ENCODE assay signal across 11 mouse cellular contexts in genomic region chr17:80332386-80332785, GRCm38 (mm10). TPM values are rescaled to one million over a fixed set of nuclear protein-coding genes. Genes with fewer than 3 reads are reported as not detected.
DNase-seq lines count a peak whose midpoint lies in the region; ATAC-seq and TF ChIP-seq lines count a peak whose summit lies in the region.
"Had no signal": no experiment of that assay in that cellular context is flagged by ENCODE, and none has a peak within 500 bp of the region (broad histone marks: within the 10 kb centered on the region; RNA-seq: fewer than 3 reads in every experiment).

No protein-coding gene starts in this region.

- no peak overlapping the region for H3K27ac ChIP-seq in heart, embryonic 10.5 days
- no peak overlapping the region for H3K27ac ChIP-seq in lung, embryonic 16.5 days (ENCODE audit: low read length)
- no peak overlapping the region for H3K27ac ChIP-seq in ES-Bruce4 (ENCODE audit: insufficient read depth, low read length)
- H3K27ac ChIP-seq: hindbrain, embryonic 14.5 days had no signal

- TF ChIP-seq POLR2A in ES-Bruce4 (IDR thresholded peaks at IDR 0.05; ENCODE audit: insufficient read depth, low read length): no peak

- WGBS in heart, embryonic 10.5 days: 72% methylated on average over 2 of the region's 2 CpGs
- 40% methylated on average over 2 of the region's 2 CpGs for WGBS in lung, embryonic 16.5 days

- peak; percentile 56 for DNase-seq in heart, adult 11 months
- no peak for DNase-seq in heart, embryonic 10.5 days (ENCODE audit: low spot score)
- no peak for DNase-seq in lung, adult 18-20 months
- DNase-seq in lung, postnatal 4 days: peak; percentile 20 to 29
- DNase-seq in spleen, postnatal 4 days (ENCODE audit: low spot score in 2 of 2): no peak
- DNase-seq in spleen, postnatal 36 days (ENCODE audit: low spot score in 2 of 2): no peak
- DNase-seq: spleen, adult 18-20 months had no signal

- H3K36me3 ChIP-seq in heart, embryonic 10.5 days: no peaks in the 10 kb centered on the region
- H3K36me3 ChIP-seq in lung, embryonic 16.5 days (ENCODE audit: control insufficient read depth, insufficient read depth, low read length): no peaks in the 10 kb centered on the region
- H3K36me3 ChIP-seq in ES-Bruce4 (ENCODE audit: control insufficient read depth, insufficient read depth, low read length, poor library complexity, severe bottlenecking): no peaks in the 10 kb centered on the region

- ATAC-seq in lung, embryonic 16.5 days (ENCODE audit: low read depth): 0 out of 2 replicates have a peak, but pooled peaks have one; percentile 49

- no peaks in the 10 kb centered on the region for H3K4me1 ChIP-seq in heart, embryonic 10.5 days
- no peaks in the 10 kb centered on the region for H3K4me1 ChIP-seq in lung, embryonic 16.5 days (replicated peaks; ENCODE audit: control insufficient read depth, insufficient read depth, low read length)
- H3K4me1 ChIP-seq in ES-Bruce4 (ENCODE audit: control insufficient read depth, insufficient read depth, low read length): no peaks in the 10 kb centered on the region

- no peaks in the 10 kb centered on the region for H3K9me3 ChIP-seq in heart, embryonic 10.5 days
- no peaks in the 10 kb centered on the region for H3K9me3 ChIP-seq in lung, embryonic 16.5 days (ENCODE audit: control insufficient read depth, low read length)
- no peaks in the 10 kb centered on the region for H3K9me3 ChIP-seq in ES-Bruce4 (replicated peaks; ENCODE audit: control insufficient read depth, insufficient read depth, low read length, poor library complexity, severe bottlenecking)

- TF ChIP-seq CTCF in ES-Bruce4 (IDR thresholded peaks at IDR 0.05; ENCODE audit: low read depth, low read length): peak; percentile 57

- no peak overlapping the region for H3K4me3 ChIP-seq in heart, embryonic 10.5 days
- no peak overlapping the region for H3K4me3 ChIP-seq in lung, embryonic 16.5 days (ENCODE audit: low read length)
- H3K4me3 ChIP-seq in ES-Bruce4 (ENCODE audit: low read depth, low read length): no peak overlapping the region
- H3K4me3 ChIP-seq: erythroblast, embryonic 14.5 days had no signal

- H3K4me2 ChIP-seq in lung, embryonic 16.5 days (ENCODE audit: low read depth, low read length): no peak overlapping the region
- H3K4me2 ChIP-seq: hindbrain, embryonic 14.5 days had no signal

- H3K9ac ChIP-seq in lung, embryonic 16.5 days (ENCODE audit: low read length): no peak overlapping the region
- H3K9ac ChIP-seq in ES-Bruce4 (ENCODE audit: low read depth, poor library complexity, severe bottlenecking): no peak overlapping the region
- H3K9ac ChIP-seq: hindbrain, embryonic 14.5 days had no signal

- no peaks in the 10 kb centered on the region for H3K27me3 ChIP-seq in heart, embryonic 10.5 days (ENCODE audit: insufficient read depth, poor library complexity, severe bottlenecking)
- no peaks in the 10 kb centered on the region for H3K27me3 ChIP-seq in lung, embryonic 16.5 days (ENCODE audit: control insufficient read depth, insufficient read depth, low read depth, low read length)
- no peaks in the 10 kb centered on the region for H3K27me3 ChIP-seq in ES-Bruce4 (ENCODE audit: control insufficient read depth, insufficient read depth, low read length, poor library complexity, severe bottlenecking)

- no peak for TF ChIP-seq EP300 in ES-Bruce4 (IDR thresholded peaks at IDR 0.05; ENCODE audit: insufficient read depth, low read depth, low read length)

RNA-seq across cellular contexts. Expression of gene Arhgef33, which starts 25.2 kb away (rescaled TPM):
- 0.49 and 0.78 TPM in 2 replicates for polyA plus RNA-seq in heart, embryonic 10.5 days (2016; fragmentation: Nextera tagmentation; extraction: Ambion mirVana)
- 0.57 and 1.4 TPM in 2 replicates for polyA plus RNA-seq in lung, embryonic 16.5 days (2015; fragmentation: Nextera tagmentation; extraction: Ambion mirVana)
- not detected in 2 replicates for polyA plus RNA-seq in ES-Bruce4 (2011; ENCODE audit: insufficient read depth, insufficient read length, low read depth, missing spikeins)
- polyA plus RNA-seq: erythroblast, embryonic 14.5 days had no signal

RNA-seq across cellular contexts. Expression of gene Gm10190, which starts 41.0 kb away (rescaled TPM):
- polyA plus RNA-seq in heart, embryonic 10.5 days (2016; fragmentation: Nextera tagmentation; extraction: Ambion mirVana): 0.89 TPM in 1 of 2 replicates, not detected in the other
- 0.88 TPM in 1 of 2 replicates, not detected in the other for polyA plus RNA-seq in lung, embryonic 16.5 days (2015; fragmentation: Nextera tagmentation; extraction: Ambion mirVana)
- polyA plus RNA-seq in ES-Bruce4 (2011; ENCODE audit: insufficient read depth, insufficient read length, low read depth, missing spikeins): not detected in 2 replicates
- polyA plus RNA-seq: erythroblast, embryonic 14.5 days had no signal

RNA-seq across cellular contexts. Expression of gene Dhx57, which starts 42.1 kb away (rescaled TPM):
- 12.4 and 12.9 TPM in 2 replicates for polyA plus RNA-seq in heart, embryonic 10.5 days (2016; fragmentation: Nextera tagmentation; extraction: Ambion mirVana)
- polyA plus RNA-seq in lung, embryonic 16.5 days (2015; fragmentation: Nextera tagmentation; extraction: Ambion mirVana): 14.5 and 15.2 TPM in 2 replicates
- 19.7 and 26.4 TPM in 2 replicates for polyA plus RNA-seq in ES-Bruce4 (2011; ENCODE audit: insufficient read depth, insufficient read length, low read depth, missing spikeins)

RNA-seq across cellular contexts. Expression of gene Morn2, which starts 42.4 kb away (rescaled TPM):
- polyA plus RNA-seq in heart, embryonic 10.5 days (2016; fragmentation: Nextera tagmentation; extraction: Ambion mirVana): 17.4 and 18.6 TPM in 2 replicates
- polyA plus RNA-seq in lung, embryonic 16.5 days (2015; fragmentation: Nextera tagmentation; extraction: Ambion mirVana): 35.8 and 37.9 TPM in 2 replicates
- polyA plus RNA-seq in ES-Bruce4 (2011; ENCODE audit: insufficient read depth, insufficient read length, low read depth, missing spikeins): 7.5 and 8.0 TPM in 2 replicates

Comparison
In these comparisons a context has a peak if more than half of its experiments do, and no peak if none do; other contexts are left out.
1. DNase-seq: peak in heart, adult 11 months (single experiment) and lung, postnatal 4 days (2 of 2); none in heart, embryonic 10.5 days (single experiment), lung, adult 18-20 months (0 of 2), spleen, postnatal 4 days (0 of 2) and spleen, postnatal 36 days (0 of 2).